Comparison of ENCODE assay signal across 10 mouse cellular contexts in genomic region chr8:72308276-72308675, GRCm38 (mm10). TPM values are rescaled to one million over a fixed set of nuclear protein-coding genes. Genes with fewer than 3 reads are reported as not detected.
DNase-seq lines count a peak whose midpoint lies in the region; ATAC-seq and TF ChIP-seq lines count a peak whose summit lies in the region.
"Had no signal": no experiment of that assay in that cellular context is flagged by ENCODE, and none has a peak within 500 bp of the region (broad histone marks: within the 10 kb centered on the region; RNA-seq: fewer than 3 reads in every experiment).

No protein-coding gene starts in this region.

- no peak overlapping the region for H3K9ac ChIP-seq in forebrain, embryonic 14.5 days (ENCODE audit: low read length)
- H3K9ac ChIP-seq in stomach, embryonic 16.5 days (ENCODE audit: low read length) = no peak overlapping the region

- TF ChIP-seq CTCF in kidney, adult 2 months (conservative IDR thresholded peaks at IDR 0.05; ENCODE audit: insufficient read depth, insufficient read length, low read depth, low read length) = no peak

- DNase-seq in forebrain, embryonic 14.5 days (ENCODE audit: low spot score) = peak; percentile 28
- no peak for DNase-seq in forebrain, embryonic 10.5 days (ENCODE audit: extremely low spot score, low spot score)
- DNase-seq in right cerebral cortex, postnatal 4 days = peak; percentile 25
- DNase-seq in right cerebral cortex, postnatal 36 days (ENCODE audit: low spot score in 2 of 2) = no peak
- peak; percentile 67 for DNase-seq in kidney, adult 2 months
- DNase-seq in cerebellum, adult 8-10 months = no peak

- no peak for ATAC-seq in forebrain, embryonic 14.5 days
- ATAC-seq in stomach, embryonic 16.5 days (ENCODE audit: insufficient read depth, low FRiP score) = 0 out of 2 replicates have a peak, but pooled peaks have one; percentile 35
- ATAC-seq in erythroblast, adult 5-6 weeks (replicated peaks; ENCODE audit: low FRiP score, poor library complexity, severe bottlenecking) = no peak
- ATAC-seq: CD4-positive, CD25-positive, alpha-beta regulatory T cell, adult 4 months had no signal

- 24% methylated on average over 6 of the region's 6 CpGs for WGBS in forebrain, embryonic 14.5 days
- whole genome bisulfite sequencing in forebrain, embryonic 10.5 days = 85% methylated on average over 6 of the region's 6 CpGs
- 38% methylated on average over 6 of the region's 6 CpGs for WGBS in kidney, adult 2 months
- WGBS in stomach, embryonic 16.5 days = 48% methylated on average over 6 of the region's 6 CpGs

- no peak overlapping the region for H3K4me3 ChIP-seq in forebrain, embryonic 14.5 days (ENCODE audit: low read depth, low read length)
- no peak overlapping the region for H3K4me3 ChIP-seq in forebrain, embryonic 10.5 days
- no peak overlapping the region for H3K4me3 ChIP-seq in kidney, adult 2 months (ENCODE audit: insufficient read depth, low read depth, low read length)
- H3K4me3 ChIP-seq in stomach, embryonic 16.5 days (replicated peaks; ENCODE audit: low read length) = no peak overlapping the region
- H3K4me3 ChIP-seq: erythroblast, embryonic 14.5 days had no signal

- TF ChIP-seq POLR2A in kidney, adult 2 months (IDR thresholded peaks at IDR 0.05; ENCODE audit: low read depth, low read length) = no peak

- no peaks in the 10 kb centered on the region for H3K4me1 ChIP-seq in forebrain, embryonic 14.5 days (ENCODE audit: control insufficient read depth, insufficient read depth, low read length)
- no peaks in the 10 kb centered on the region for H3K4me1 ChIP-seq in forebrain, embryonic 10.5 days
- peaks cover 4% of the 10 kb centered on the region; the same call in 1 of the 2 replicates for H3K4me1 ChIP-seq in kidney, adult 2 months (ENCODE audit: control insufficient read depth, insufficient read depth, low read length)
- H3K4me1 ChIP-seq in stomach, embryonic 16.5 days (ENCODE audit: control insufficient read depth, insufficient read depth, low read length) = peaks cover 3% of the 10 kb centered on the region; the same call in 1 of the 2 replicates

- no peaks in the 10 kb centered on the region for H3K36me3 ChIP-seq in forebrain, embryonic 14.5 days (ENCODE audit: control insufficient read depth, insufficient read depth, low read length)
- no peaks in the 10 kb centered on the region for H3K36me3 ChIP-seq in forebrain, embryonic 10.5 days (replicated peaks)
- no peaks in the 10 kb centered on the region for H3K36me3 ChIP-seq in kidney, adult 2 months (ENCODE audit: control insufficient read depth, insufficient read depth, low read length)
- H3K36me3 ChIP-seq in stomach, embryonic 16.5 days (ENCODE audit: control insufficient read depth, insufficient read depth, low read length) = no peaks in the 10 kb centered on the region

- H3K9me3 ChIP-seq in forebrain, embryonic 14.5 days (replicated peaks; ENCODE audit: control insufficient read depth, low read length) = no peaks in the 10 kb centered on the region
- no peaks in the 10 kb centered on the region for H3K9me3 ChIP-seq in forebrain, embryonic 10.5 days
- no peaks in the 10 kb centered on the region for H3K9me3 ChIP-seq in stomach, embryonic 16.5 days (replicated peaks; ENCODE audit: control insufficient read depth, low read length)

- H3K27ac ChIP-seq in forebrain, embryonic 14.5 days (ENCODE audit: low read depth, low read length) = no peak overlapping the region
- H3K27ac ChIP-seq in forebrain, embryonic 10.5 days = no peak overlapping the region
- no peak overlapping the region for H3K27ac ChIP-seq in kidney, adult 2 months (ENCODE audit: insufficient read depth, low read depth, low read length)
- no peak overlapping the region for H3K27ac ChIP-seq in stomach, embryonic 16.5 days (ENCODE audit: low read length)

- no peaks in the 10 kb centered on the region for H3K27me3 ChIP-seq in forebrain, embryonic 14.5 days (replicated peaks; ENCODE audit: control insufficient read depth, insufficient read depth, low read length)
- H3K27me3 ChIP-seq in forebrain, embryonic 10.5 days (ENCODE audit: poor library complexity, severe bottlenecking) = no peaks in the 10 kb centered on the region
- H3K27me3 ChIP-seq in kidney, adult 2 months (replicated peaks; ENCODE audit: control insufficient read depth, insufficient read depth, low read length) = no peaks in the 10 kb centered on the region
- no peaks in the 10 kb centered on the region for H3K27me3 ChIP-seq in stomach, embryonic 16.5 days (ENCODE audit: control insufficient read depth, insufficient read depth, low read length)

- H3K4me2 ChIP-seq in forebrain, embryonic 14.5 days (ENCODE audit: low read length) = no peak overlapping the region
- H3K4me2 ChIP-seq in stomach, embryonic 16.5 days (ENCODE audit: low read depth, low read length) = no peak overlapping the region

RNA-seq across cellular contexts. Expression of gene Gm10282, which starts 3.2 kb away (rescaled TPM):
- 24.8 and 31.0 TPM in 2 replicates for polyA plus RNA-seq in forebrain, embryonic 14.5 days (2014; fragmentation: Nextera tagmentation; extraction: Ambion mirVana)
- polyA plus RNA-seq in forebrain, embryonic 10.5 days (2016; fragmentation: Nextera tagmentation; extraction: Ambion mirVana) = 36.7 and 41.7 TPM in 2 replicates
- 1.8 and 2.8 TPM in 2 replicates for polyA plus RNA-seq in kidney, adult 2 months (2012; rRNA removed)
- 19.2 and 30.6 TPM in 2 replicates for polyA plus RNA-seq in stomach, embryonic 16.5 days (2015; fragmentation: Nextera tagmentation; extraction: Ambion mirVana)
- 22.9 and 31.8 TPM in 2 replicates for total RNA-seq in erythroblast, adult 5-6 weeks (2015; ENCODE audit: low replicate concordance)
- total RNA-seq in erythroblast, adult 5-6 weeks (2017; ENCODE audit: low replicate concordance) = 14.9 and 39.9 TPM in 2 replicates

RNA-seq across cellular contexts. Expression of gene Klf2, which starts 10.6 kb away (rescaled TPM):
- polyA plus RNA-seq in forebrain, embryonic 14.5 days (2014; fragmentation: Nextera tagmentation; extraction: Ambion mirVana) = 3.7 and 4.2 TPM in 2 replicates
- polyA plus RNA-seq in forebrain, embryonic 10.5 days (2016; fragmentation: Nextera tagmentation; extraction: Ambion mirVana) = 2.6 and 3.0 TPM in 2 replicates
- 20.9 and 22.2 TPM in 2 replicates for polyA plus RNA-seq in kidney, adult 2 months (2012; rRNA removed)
- polyA plus RNA-seq in stomach, embryonic 16.5 days (2015; fragmentation: Nextera tagmentation; extraction: Ambion mirVana) = 3.8 and 4.0 TPM in 2 replicates
- total RNA-seq in erythroblast, adult 5-6 weeks (2015; ENCODE audit: low replicate concordance) = 8.1 and 11.7 TPM in 2 replicates
- 3.4 and 4.6 TPM in 2 replicates for total RNA-seq in erythroblast, adult 5-6 weeks (2017; ENCODE audit: low replicate concordance)

Comparison
In these comparisons a context has a peak if more than half of its experiments do, and no peak if none do; other contexts are left out.
1. DNase-seq: peak in forebrain, embryonic 14.5 days (single experiment), right cerebral cortex, postnatal 4 days (single experiment) and kidney, adult 2 months (single experiment); none in forebrain, embryonic 10.5 days (single experiment), right cerebral cortex, postnatal 36 days (0 of 2) and cerebellum, adult 8-10 months (single experiment).